Mouse (Mus musculus) lung, adult 2 months (tissue): ENCODE results near the gene Aox1. TPM values are rescaled to one million over a fixed set of nuclear protein-coding genes. Genes with fewer than 3 reads are reported as not detected.

ENCODE experiments used
- DNase-seq: peaks from one replicate; pipeline ENCODE4 v3.0.0; 2022
- H3K4me1 ChIP-seq: fragments of 200-500 bp; 2 replicates; pipeline ENCODE4 v1.6.1; 2011; ENCODE audit warnings: low read length; ENCODE audit not compliant: control insufficient read depth, insufficient read depth
- H3K4me3 ChIP-seq: fragments of 200-500 bp; replicated peaks from 2 replicates; pipeline ENCODE3; 2011; ENCODE audit warnings: low read depth, mild to moderate bottlenecking, control low read depth, low read length; ENCODE audit errors: extremely low read depth
- CTCF ChIP-seq: fragments of 200-500 bp; IDR thresholded peaks from 2 replicates; pipeline ENCODE4 v1.5.1; 2011; ENCODE audit warnings: mild to moderate bottlenecking, low read length, control low read depth; ENCODE audit not compliant: insufficient read depth
- POLR2A ChIP-seq: fragments of 200-500 bp; IDR thresholded peaks from 2 replicates; pipeline ENCODE4 v1.6.1; 2011; ENCODE audit warnings: low read depth, mild to moderate bottlenecking, control low read depth, low read length, borderline replicate concordance; ENCODE audit errors: extremely low read depth
- WGBS: fragments of 180-500 bp; shearing (Covaris S2); methylation state at CpG from one replicate; pipeline ENCODE4 v1.1.7; 2018; 5-methylcytosine and 5-hydroxymethylcytosine counted together
- polyA plus RNA-seq: library from polyadenylated mRNA; depleted of rRNA; stranded (reverse); fragments of >200 nt; gene quantifications from 2 replicates; pipeline ENCODE4 v1.2.3, GENCODE M21; 2012

The Aox1 gene
- polyA plus RNA-seq, 1 experiment, result 18.0 TPM

GRCm38 (mm10) chr1:58074266-58074665 is 44.5 kb downstream of the Aox1 start:
- no peak for TF ChIP-seq CTCF
- no peak for TF ChIP-seq POLR2A
- Histone ChIP-seq H3K4me3 (no peak overlapping the region), H3K4me1 (no peaks in the 10 kb centered on the region)
- 90% methylated on average over 2 of the region's 2 CpGs for WGBS
- DNase-seq, result no peak

GRCm38 (mm10) chr1:58077882-58078281 is 48.2 kb downstream of the Aox1 start:
- no peak for DNase-seq
- Histone ChIP-seq H3K4me1 (no peaks in the 10 kb centered on the region), H3K4me3 (no peak overlapping the region)
- TF ChIP-seq POLR2A, result no peak
- TF ChIP-seq CTCF, result no peak

DNA sequence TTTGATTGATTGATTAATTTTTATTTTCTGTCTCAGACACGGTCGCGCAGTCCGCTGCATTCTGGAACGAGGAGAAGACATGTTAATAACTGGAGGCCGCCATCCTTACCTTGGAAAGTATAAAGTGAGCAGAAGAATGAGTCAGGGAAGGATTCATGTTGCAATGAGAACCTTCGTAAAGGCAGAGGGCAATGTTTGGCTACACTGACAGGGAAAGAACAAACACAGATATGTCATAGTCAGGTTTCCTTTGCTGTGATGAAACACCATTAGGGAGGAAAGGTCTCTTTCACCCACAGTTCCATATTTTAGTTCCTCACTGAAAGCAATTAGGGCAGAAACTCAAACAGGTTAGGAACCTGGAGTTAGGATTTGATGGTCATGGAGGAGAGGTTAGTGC is 48.7 kb downstream of the Aox1 start:
- DNase-seq, result no peak
- TF ChIP-seq CTCF (no peak), POLR2A (no peak)
- H3K4me3 ChIP-seq, result no peak overlapping the region
- 85% methylated on average over 7 of the region's 7 CpGs for WGBS
- no peaks in the 10 kb centered on the region for H3K4me1 ChIP-seq

GRCm38 (mm10) chr1:58079689-58080088 is 50.0 kb downstream of the Aox1 start:
- WGBS, result 88% methylated on average over 5 of the region's 5 CpGs
- TF ChIP-seq CTCF (peak; percentile 27; the same call in 1 of the 2 replicates), POLR2A (no peak)
- no peak for DNase-seq
- Histone ChIP-seq H3K4me1 (no peaks in the 10 kb centered on the region), H3K4me3 (no peak overlapping the region)

- DNase-seq, result no peak
- Histone ChIP-seq H3K4me3 (no peak overlapping the region), H3K4me1 (no peaks in the 10 kb centered on the region)
- TF ChIP-seq POLR2A (no peak), CTCF (no peak)
- 78% methylated on average over 4 of the region's 4 CpGs for WGBS
Observed at GRCm38 (mm10) chr1:58080446-58080845, 50.7 kb downstream of the Aox1 start.

DNA sequence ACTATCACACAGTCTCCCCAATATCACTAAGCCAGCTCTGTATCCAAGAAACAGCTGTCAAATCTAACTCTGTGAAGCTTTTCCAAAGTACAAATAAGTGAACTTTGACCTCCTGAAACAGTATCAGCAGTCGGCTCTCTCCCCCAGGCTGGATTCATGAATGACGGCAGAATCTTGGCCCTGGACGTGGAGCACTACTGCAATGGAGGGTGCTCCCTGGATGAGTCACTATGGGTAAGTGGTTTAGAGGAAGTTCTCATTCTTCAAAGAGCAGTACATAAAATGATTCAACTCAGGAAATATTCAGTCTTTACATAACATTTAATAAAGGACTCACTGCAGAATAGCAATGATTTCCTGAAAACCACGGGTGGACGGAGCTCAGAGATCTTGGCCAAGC is 51.6 kb downstream of the Aox1 start:
- H3K4me1 ChIP-seq, result no peaks in the 10 kb centered on the region
- H3K4me3 ChIP-seq, result no peak overlapping the region
- no peak for TF ChIP-seq POLR2A
- TF ChIP-seq CTCF, result no peak
- DNase-seq, result no peak
- WGBS, result 34% methylated on average over 5 of the region's 5 CpGs

DNA sequence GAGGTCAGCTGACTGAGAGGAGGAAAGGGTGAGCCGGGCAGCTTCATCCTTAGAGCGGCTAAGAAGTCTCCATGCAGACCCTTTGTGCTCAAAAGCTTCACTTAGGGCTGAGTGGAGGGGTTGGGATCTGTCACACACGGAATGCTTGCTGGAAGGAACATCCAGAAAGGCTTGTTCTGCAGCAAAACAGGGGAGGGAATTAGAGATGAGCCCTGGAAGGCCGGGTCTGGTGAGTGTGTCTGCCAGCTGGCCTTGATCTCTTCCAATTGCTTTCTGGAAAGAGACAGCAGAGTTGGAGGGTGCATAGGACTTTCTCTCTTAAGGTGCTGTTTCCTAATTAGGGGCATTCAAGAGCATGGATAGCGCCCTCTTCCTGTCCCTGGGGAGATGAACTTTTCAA is 59.6 kb downstream of the Aox1 start:
- Histone ChIP-seq H3K4me1 (no peaks in the 10 kb centered on the region), H3K4me3 (no peak overlapping the region)
- no peak for DNase-seq
- no peak for TF ChIP-seq CTCF
- TF ChIP-seq POLR2A, result no peak
- 44% methylated on average over 5 of the region's 5 CpGs for WGBS

GRCm38 (mm10) chr1:58090191-58090590 is 60.5 kb downstream of the Aox1 start:
- no peak overlapping the region for H3K4me3 ChIP-seq
- DNase-seq, result no peak
- 70% methylated on average over 4 of the region's 4 CpGs for WGBS
- no peak for TF ChIP-seq POLR2A
- TF ChIP-seq CTCF, result no peak
- no peaks in the 10 kb centered on the region for H3K4me1 ChIP-seq

- Histone ChIP-seq H3K4me1 (no peaks in the 10 kb centered on the region), H3K4me3 (no peak overlapping the region)
- TF ChIP-seq CTCF (no peak), POLR2A (no peak)
- WGBS, result 70% methylated on average over 3 of the region's 3 CpGs
- DNase-seq, result no peak
Observed at GRCm38 (mm10) chr1:58091213-58091612, 61.5 kb downstream of the Aox1 start.

DNA sequence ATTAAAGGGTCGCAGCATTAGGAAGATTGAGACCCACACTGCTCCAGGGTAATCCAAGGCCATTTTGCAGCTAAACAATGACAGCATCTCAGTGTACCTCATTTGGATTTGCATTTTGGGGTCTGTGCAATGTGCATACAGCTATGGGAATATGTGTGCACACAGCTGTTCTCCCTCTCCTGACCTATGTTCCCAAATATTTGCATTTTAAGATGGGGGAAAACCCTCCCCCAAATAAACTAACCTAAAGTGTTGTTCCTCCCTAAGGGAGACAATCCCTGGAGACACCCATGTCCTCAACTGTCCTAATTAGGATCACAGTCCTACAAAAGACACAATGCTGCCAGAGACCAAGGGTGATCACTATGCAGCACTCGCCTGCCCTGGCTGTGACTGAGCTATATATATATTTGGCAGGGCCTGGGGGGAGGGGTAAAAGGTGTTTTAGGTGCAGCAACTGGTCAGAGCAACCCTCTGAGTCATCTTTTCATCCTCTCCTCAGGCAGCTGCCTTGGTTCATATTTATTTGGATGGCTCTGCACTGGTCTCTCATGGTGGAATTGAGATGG is 62.3 kb downstream of the Aox1 start:
- WGBS, result 86% methylated on average over 2 of the region's 2 CpGs
- DNase-seq, result no peak

More for the DNA sequence above, 62.3 kb downstream of the Aox1 start:
- TF ChIP-seq CTCF (no peak), POLR2A (no peak)
- Histone ChIP-seq H3K4me3 (no peak overlapping the region), H3K4me1 (no peaks in the 10 kb centered on the region)
